Comparison of ENCODE assay signal across 28 mouse cellular contexts in genomic region chr12:10573381-10573780, GRCm38 (mm10).
A peak's percentile ranks its signal among the peaks of the same experiment; 100 is the strongest.
DNase-seq lines count a peak whose midpoint lies in the region; ATAC-seq and TF ChIP-seq lines count a peak whose summit lies in the region.
"Had no signal": no experiment of that assay in that cellular context is flagged by ENCODE, and none has a peak within 500 bp of the region (broad histone marks: within the 10 kb centered on the region; RNA-seq: fewer than 3 reads in every experiment).

No protein-coding gene starts in this region.

- H3K4me1 ChIP-seq in kidney, postnatal 0 days (replicated peaks; ENCODE audit: insufficient read depth, low read length) = no peaks in the 10 kb centered on the region
- H3K4me1 ChIP-seq in embryonic facial prominence, embryonic 15.5 days = 0 out of 2 replicates have a peak, but pooled peaks cover 10% of the 10 kb centered on the region
- H3K4me1 ChIP-seq in limb, embryonic 11.5 days (ENCODE audit: control insufficient read depth, insufficient read depth, low read length) = no peaks in the 10 kb centered on the region; the same call in 1 of the 2 replicates
- H3K4me1 ChIP-seq in midbrain, embryonic 11.5 days (ENCODE audit: control insufficient read depth, insufficient read depth, low read length) = no peaks in the 10 kb centered on the region
- no peaks in the 10 kb centered on the region for H3K4me1 ChIP-seq in liver, postnatal 0 days (ENCODE audit: insufficient read depth)
- H3K4me1 ChIP-seq: heart, embryonic 13.5 days; hindbrain, embryonic 10.5 days; megakaryocyte, embryonic 14.5 days; midbrain, embryonic 15.5 days had no signal

- peak; percentile 19 for DNase-seq in kidney, postnatal 0 days (ENCODE audit: low spot score)
- no peak for DNase-seq in kidney, adult 18-20 months
- peak; percentile 40 for DNase-seq in limb, embryonic 11.5 days (ENCODE audit: low spot score)
- peak; percentile 44 for DNase-seq in mesoderm, embryonic 11.5 days (ENCODE audit: low read depth, low spot score)
- DNase-seq in midbrain, embryonic 11.5 days (ENCODE audit: low spot score, missing footprints) = no peak
- no peak for DNase-seq in spleen, postnatal 4 days (ENCODE audit: low spot score in 2 of 2)
- DNase-seq in liver, postnatal 0 days = no peak
- DNase-seq: adrenal gland, adult 2 months; adrenal gland, postnatal 36 days; B cell, adult 2 months; cerebellum, adult 18-20 months; cerebellum, postnatal 14 days; heart, postnatal 14 days; kidney, adult 9 months; kidney, postnatal 14 days; layer of hippocampus, adult 9-11 months; lung, postnatal 36 days; right cerebral cortex, adult 18-20 months had no signal

- no peak overlapping the region for H3K4me3 ChIP-seq in kidney, postnatal 0 days (replicated peaks; ENCODE audit: low read depth, low read length)
- H3K4me3 ChIP-seq in embryonic facial prominence, embryonic 15.5 days (replicated peaks) = no peak overlapping the region
- H3K4me3 ChIP-seq in limb, embryonic 11.5 days (ENCODE audit: low read depth, low read length) = no peak overlapping the region
- H3K4me3 ChIP-seq in midbrain, embryonic 11.5 days (ENCODE audit: low read depth, low read length) = no peak overlapping the region
- H3K4me3 ChIP-seq in liver, postnatal 0 days (ENCODE audit: low read depth, low read length) = no peak overlapping the region
- H3K4me3 ChIP-seq: erythroblast, embryonic 14.5 days; heart, embryonic 13.5 days; hindbrain, embryonic 10.5 days; megakaryocyte, embryonic 14.5 days; midbrain, embryonic 15.5 days had no signal

- ATAC-seq in kidney, postnatal 0 days (replicated peaks; ENCODE audit: low FRiP score, low read depth) = no peak
- ATAC-seq in embryonic facial prominence, embryonic 15.5 days (ENCODE audit: insufficient number of reproducible peaks, low FRiP score, low TSS enrichment, low read depth) = no peak
- peak; percentile 31; the same call in 1 of the 2 replicates for ATAC-seq in limb, embryonic 11.5 days (ENCODE audit: insufficient number of reproducible peaks, low FRiP score, low TSS enrichment, low read depth)
- ATAC-seq in midbrain, embryonic 11.5 days (ENCODE audit: low FRiP score) = no peak
- no peak for ATAC-seq in liver, postnatal 0 days
- ATAC-seq: forebrain, embryonic 16.5 days; hindbrain, postnatal 0 days; intestine, embryonic 16.5 days; midbrain, embryonic 15.5 days had no signal

- TF ChIP-seq CTCF in kidney, postnatal 0 days (IDR thresholded peaks at IDR 0.05; ENCODE audit: low read depth) = no peak
- TF ChIP-seq CTCF in liver, postnatal 0 days (IDR thresholded peaks at IDR 0.05; ENCODE audit: low read depth) = no peak

- no peak overlapping the region for H3K4me2 ChIP-seq in kidney, postnatal 0 days (ENCODE audit: low read length)
- H3K4me2 ChIP-seq in embryonic facial prominence, embryonic 15.5 days (replicated peaks) = no peak overlapping the region
- no peak overlapping the region for H3K4me2 ChIP-seq in limb, embryonic 11.5 days (ENCODE audit: low read depth, severe bottlenecking)
- H3K4me2 ChIP-seq in midbrain, embryonic 11.5 days = no peak overlapping the region
- no peak overlapping the region for H3K4me2 ChIP-seq in liver, postnatal 0 days (ENCODE audit: low read depth, low read length)
- H3K4me2 ChIP-seq: heart, embryonic 13.5 days; liver, embryonic 11.5 days; midbrain, embryonic 15.5 days had no signal

- H3K27me3 ChIP-seq in kidney, postnatal 0 days (ENCODE audit: insufficient read depth, low read length) = no peaks in the 10 kb centered on the region
- no peaks in the 10 kb centered on the region for H3K27me3 ChIP-seq in embryonic facial prominence, embryonic 15.5 days
- no peaks in the 10 kb centered on the region for H3K27me3 ChIP-seq in limb, embryonic 11.5 days (ENCODE audit: control insufficient read depth, insufficient read depth, low read length)
- no peaks in the 10 kb centered on the region for H3K27me3 ChIP-seq in midbrain, embryonic 11.5 days (ENCODE audit: control insufficient read depth, insufficient read depth, low read length)
- H3K27me3 ChIP-seq in liver, postnatal 0 days (ENCODE audit: insufficient read depth, low read length) = no peaks in the 10 kb centered on the region
- H3K27me3 ChIP-seq: heart, embryonic 13.5 days; megakaryocyte, embryonic 14.5 days; midbrain, embryonic 15.5 days had no signal

- H3K27ac ChIP-seq in kidney, postnatal 0 days = no peak overlapping the region
- H3K27ac ChIP-seq in embryonic facial prominence, embryonic 15.5 days (replicated peaks) = peak overlapping the region; percentile 72
- H3K27ac ChIP-seq in limb, embryonic 11.5 days (replicated peaks; ENCODE audit: low read depth, low read length) = no peak overlapping the region
- no peak overlapping the region for H3K27ac ChIP-seq in midbrain, embryonic 11.5 days (ENCODE audit: low read depth, low read length)
- H3K27ac ChIP-seq in liver, postnatal 0 days (ENCODE audit: low read depth) = no peak overlapping the region
- H3K27ac ChIP-seq: heart, embryonic 13.5 days; hindbrain, embryonic 10.5 days; hindbrain, postnatal 0 days; midbrain, embryonic 15.5 days had no signal

- H3K36me3 ChIP-seq in kidney, postnatal 0 days (ENCODE audit: insufficient read depth, low read length) = no peaks in the 10 kb centered on the region
- H3K36me3 ChIP-seq in embryonic facial prominence, embryonic 15.5 days = no peaks in the 10 kb centered on the region
- H3K36me3 ChIP-seq in limb, embryonic 11.5 days (ENCODE audit: control insufficient read depth, insufficient read depth, low read length) = no peaks in the 10 kb centered on the region
- no peaks in the 10 kb centered on the region for H3K36me3 ChIP-seq in midbrain, embryonic 11.5 days (ENCODE audit: control insufficient read depth, insufficient read depth, low read length)
- no peaks in the 10 kb centered on the region for H3K36me3 ChIP-seq in liver, postnatal 0 days (replicated peaks; ENCODE audit: insufficient read depth, low read length)
- H3K36me3 ChIP-seq: heart, embryonic 13.5 days; hindbrain, embryonic 10.5 days; midbrain, embryonic 15.5 days had no signal

- no peaks in the 10 kb centered on the region for H3K9me3 ChIP-seq in kidney, postnatal 0 days (replicated peaks; ENCODE audit: low read length)
- H3K9me3 ChIP-seq in embryonic facial prominence, embryonic 15.5 days (replicated peaks) = no peaks in the 10 kb centered on the region
- H3K9me3 ChIP-seq in limb, embryonic 11.5 days (ENCODE audit: control insufficient read depth, low read length) = no peaks in the 10 kb centered on the region
- no peaks in the 10 kb centered on the region for H3K9me3 ChIP-seq in midbrain, embryonic 11.5 days (ENCODE audit: control insufficient read depth, low read length)
- H3K9me3 ChIP-seq in liver, postnatal 0 days (ENCODE audit: low read length) = no peaks in the 10 kb centered on the region
- H3K9me3 ChIP-seq: heart, embryonic 13.5 days; hindbrain, embryonic 10.5 days; megakaryocyte, embryonic 14.5 days; midbrain, embryonic 15.5 days had no signal

- WGBS in kidney, postnatal 0 days = 65% methylated on average over 9 of the region's 9 CpGs
- WGBS in embryonic facial prominence, embryonic 15.5 days = 30% methylated on average over 9 of the region's 9 CpGs
- WGBS in limb, embryonic 11.5 days = 20% methylated on average over 9 of the region's 9 CpGs
- 81% methylated on average over 9 of the region's 9 CpGs for WGBS in midbrain, embryonic 11.5 days
- 75% methylated on average over 9 of the region's 9 CpGs for WGBS in liver, postnatal 0 days (ENCODE audit: insufficient replicate concordance)

- H3K9ac ChIP-seq in kidney, postnatal 0 days (ENCODE audit: low read depth, low read length) = no peak overlapping the region
- no peak overlapping the region for H3K9ac ChIP-seq in embryonic facial prominence, embryonic 15.5 days
- H3K9ac ChIP-seq in limb, embryonic 11.5 days (ENCODE audit: low read length) = no peak overlapping the region
- no peak overlapping the region for H3K9ac ChIP-seq in midbrain, embryonic 11.5 days (ENCODE audit: low read length)
- H3K9ac ChIP-seq in liver, postnatal 0 days (replicated peaks) = no peak overlapping the region
- H3K9ac ChIP-seq: heart, embryonic 13.5 days; midbrain, embryonic 15.5 days had no signal

- no peak for TF ChIP-seq EP300 in liver, postnatal 0 days (IDR thresholded peaks at IDR 0.05; ENCODE audit: low read depth)

Comparison
In these comparisons a context has a peak if more than half of its experiments do, and no peak if none do; other contexts are left out.
1. DNase-seq: peak in kidney, postnatal 0 days (single experiment), limb, embryonic 11.5 days (single experiment) and mesoderm, embryonic 11.5 days (single experiment); none in kidney, adult 18-20 months (single experiment), midbrain, embryonic 11.5 days (single experiment), spleen, postnatal 4 days (0 of 2) and liver, postnatal 0 days (single experiment).